Mouse (Mus musculus) mesoderm, embryonic 11.5 days (tissue): ENCODE results near the gene Cdkn1c.

Source experiments
- DNase-seq: peaks from one replicate; pipeline ENCODE4 v3.0.0-alpha.2; 2012; ENCODE audit warnings: low read depth, low spot score

Gene Cdkn1c

GRCm38 (mm10) chr7:143473347-143474101 lies 12.7 kb upstream of the Cdkn1c start, which contains the start of gene Slc22a18:
TSS of gene Slc22a18 (plus strand) at chr7:143473736.
- no peak for DNase-seq

- peak; percentile 81 for DNase-seq
Observed at GRCm38 (mm10) chr7:143469946-143470345, 9.1 kb upstream of the Cdkn1c start.

GRCm38 (mm10) chr7:143467714-143468113 lies 6.9 kb upstream of the Cdkn1c start:
- DNase-seq = no peak

GRCm38 (mm10) chr7:143466099-143466677 lies 5.3 kb upstream of the Cdkn1c start:
- peak; percentile 86 for DNase-seq

- DNase-seq = peak; percentile 75
Observed at GRCm38 (mm10) chr7:143464811-143465560, 4.1 kb upstream of the Cdkn1c start.

GRCm38 (mm10) chr7:143463865-143464415 lies 3.1 kb upstream of the Cdkn1c start:
- DNase-seq = peak; percentile 86

GRCm38 (mm10) chr7:143462516-143462915 lies 1.7 kb upstream of the Cdkn1c start:
- DNase-seq = no peak

- DNase-seq = no peak
Observed at GRCm38 (mm10) chr7:143461920-143462319, 1.1 kb upstream of the Cdkn1c start.

GRCm38 (mm10) chr7:143461294-143461870 lies 532 bp upstream of the Cdkn1c start:
- no peak for DNase-seq

- DNase-seq = no peak
Observed at GRCm38 (mm10) chr7:143460217-143460834, 524 bp downstream of the Cdkn1c start.

GRCm38 (mm10) chr7:143459332-143460211 lies 1.3 kb downstream of the Cdkn1c start:
- DNase-seq = no peak

GRCm38 (mm10) chr7:143458963-143459331 lies 1.9 kb downstream of the Cdkn1c start:
- no peak for DNase-seq

GRCm38 (mm10) chr7:143447130-143447529 lies 13.7 kb downstream of the Cdkn1c start:
- no peak for DNase-seq

GRCm38 (mm10) chr7:143445651-143446460 lies 15.0 kb downstream of the Cdkn1c start:
- DNase-seq = peak; percentile 68

GRCm38 (mm10) chr7:143444955-143445648 lies 15.7 kb downstream of the Cdkn1c start:
- peak; percentile 67 for DNase-seq

GRCm38 (mm10) chr7:143444580-143444954 lies 16.3 kb downstream of the Cdkn1c start:
- DNase-seq = no peak

- DNase-seq = no peak
Observed at GRCm38 (mm10) chr7:143438965-143439364, 21.9 kb downstream of the Cdkn1c start.

GRCm38 (mm10) chr7:143437894-143438581 lies 22.8 kb downstream of the Cdkn1c start:
- DNase-seq = peak; percentile 73
